Mouse (Mus musculus): Measurements from ENCODE around the gene Atp6ap2. TPM values are rescaled to one million over a fixed set of nuclear protein-coding genes. Genes with fewer than 3 reads are reported as not detected.

The Atp6ap2 gene
- polyA plus RNA-seq (2015; fragmentation: Nextera tagmentation; extraction: Ambion mirVana): 79.6 and 80.3 TPM in 2 replicates

GRCm38 (mm10) chrX:12587192-12587957 lies at the start of gene Atp6ap2:
Gene Atp6ap2 (plus strand): TSS chrX:12587801.
- no peaks in the 10 kb centered on the region for H3K9me3 ChIP-seq (replicated peaks)
- peak within 1 kb of the TSS; percentile 83 for H3K27ac ChIP-seq (replicated peaks)
- H3K4me2 ChIP-seq (replicated peaks): peak within 1 kb of the TSS; percentile 50
- 16% methylated on average over 46 of the region's 49 CpGs for WGBS
- H3K36me3 ChIP-seq: no peaks in the 10 kb centered on the region
- no peaks in the 10 kb centered on the region for H3K4me1 ChIP-seq
- H3K4me3 ChIP-seq (replicated peaks): peak within 1 kb of the TSS; percentile 65
- H3K27me3 ChIP-seq: peaks cover 7% of the 10 kb centered on the region
- peak; percentile 99 for ATAC-seq (ENCODE audit: insufficient number of reproducible peaks, low FRiP score, low TSS enrichment, low read depth)
- peak within 1 kb of the TSS; percentile 54; the same call in 1 of the 2 replicates for H3K9ac ChIP-seq

- Histone ChIP-seq H3K27me3 (no peaks in the 10 kb centered on the region), H3K4me2 (replicated peaks) (no peak overlapping the region), H3K9ac (no peak overlapping the region), H3K9me3 (replicated peaks) (no peaks in the 10 kb centered on the region), H3K27ac (replicated peaks) (no peak overlapping the region), H3K36me3 (no peaks in the 10 kb centered on the region), H3K4me3 (replicated peaks) (no peak overlapping the region), H3K4me1 (no peaks in the 10 kb centered on the region)
- 52% methylated on average over 1 of the region's 1 CpGs for WGBS
- ATAC-seq (ENCODE audit: insufficient number of reproducible peaks, low FRiP score, low TSS enrichment, low read depth): no peak
Measured at GRCm38 (mm10) chrX:12544417-12544816, 43.2 kb upstream of the Atp6ap2 start.

- no peak overlapping the region for H3K4me2 ChIP-seq (replicated peaks)
- H3K4me1 ChIP-seq: no peaks in the 10 kb centered on the region
- no peaks in the 10 kb centered on the region for H3K36me3 ChIP-seq
- H3K27me3 ChIP-seq: no peaks in the 10 kb centered on the region
- H3K27ac ChIP-seq (replicated peaks): no peak overlapping the region
- H3K4me3 ChIP-seq (replicated peaks): no peak overlapping the region
- WGBS: 73% methylated on average over 7 of the region's 7 CpGs
- no peak for ATAC-seq (ENCODE audit: insufficient number of reproducible peaks, low FRiP score, low TSS enrichment, low read depth)
- H3K9ac ChIP-seq: no peak overlapping the region
- no peaks in the 10 kb centered on the region for H3K9me3 ChIP-seq (replicated peaks)
Measured at GRCm38 (mm10) chrX:12557086-12557485, 30.5 kb upstream of the Atp6ap2 start.

GRCm38 (mm10) chrX:12571407-12571806 lies 16.2 kb upstream of the Atp6ap2 start:
- no peak overlapping the region for H3K4me3 ChIP-seq (replicated peaks)
- H3K9me3 ChIP-seq (replicated peaks): no peaks in the 10 kb centered on the region
- WGBS: 58% methylated on average over 1 of the region's 1 CpGs
- no peak for ATAC-seq (ENCODE audit: insufficient number of reproducible peaks, low FRiP score, low TSS enrichment, low read depth)
- H3K4me1 ChIP-seq: no peaks in the 10 kb centered on the region
- no peaks in the 10 kb centered on the region for H3K36me3 ChIP-seq
- no peak overlapping the region for H3K4me2 ChIP-seq (replicated peaks)
- no peak overlapping the region for H3K9ac ChIP-seq
- no peak overlapping the region for H3K27ac ChIP-seq (replicated peaks)
- no peaks in the 10 kb centered on the region for H3K27me3 ChIP-seq

- 38% methylated on average over 3 of the region's 3 CpGs for WGBS
- H3K4me2 ChIP-seq (replicated peaks): no peak overlapping the region
- ATAC-seq (ENCODE audit: insufficient number of reproducible peaks, low FRiP score, low TSS enrichment, low read depth): no peak
- H3K9me3 ChIP-seq (replicated peaks): no peaks in the 10 kb centered on the region
- H3K27me3 ChIP-seq: peaks cover 3% of the 10 kb centered on the region; the same call in 1 of the 2 replicates
- H3K4me1 ChIP-seq: no peaks in the 10 kb centered on the region
- no peaks in the 10 kb centered on the region for H3K36me3 ChIP-seq
- H3K9ac ChIP-seq: no peak overlapping the region
- no peak overlapping the region for H3K4me3 ChIP-seq (replicated peaks)
- H3K27ac ChIP-seq (replicated peaks): no peak overlapping the region
Measured at GRCm38 (mm10) chrX:12577936-12578335, 9.7 kb upstream of the Atp6ap2 start.

- Histone ChIP-seq H3K9me3 (replicated peaks) (no peaks in the 10 kb centered on the region), H3K4me1 (no peaks in the 10 kb centered on the region), H3K9ac (no peak overlapping the region), H3K4me3 (replicated peaks) (no peak overlapping the region), H3K27ac (replicated peaks) (no peak overlapping the region), H3K4me2 (replicated peaks) (no peak overlapping the region), H3K27me3 (peaks cover 7% of the 10 kb centered on the region), H3K36me3 (no peaks in the 10 kb centered on the region)
- WGBS: 68% methylated on average over 2 of the region's 2 CpGs
- no peak for ATAC-seq (ENCODE audit: insufficient number of reproducible peaks, low FRiP score, low TSS enrichment, low read depth)
Measured at GRCm38 (mm10) chrX:12578339-12578868, 9.2 kb upstream of the Atp6ap2 start.

GRCm38 (mm10) chrX:12583261-12583660 lies 4.3 kb upstream of the Atp6ap2 start:
- Histone ChIP-seq H3K4me2 (replicated peaks) (no peak overlapping the region), H3K4me1 (no peaks in the 10 kb centered on the region), H3K36me3 (no peaks in the 10 kb centered on the region), H3K27ac (replicated peaks) (no peak overlapping the region), H3K4me3 (replicated peaks) (no peak overlapping the region), H3K27me3 (peaks cover 7% of the 10 kb centered on the region), H3K9ac (no peak overlapping the region), H3K9me3 (replicated peaks) (no peaks in the 10 kb centered on the region)
- ATAC-seq (ENCODE audit: insufficient number of reproducible peaks, low FRiP score, low TSS enrichment, low read depth): no peak
- WGBS: 73% methylated on average over 5 of the region's 5 CpGs

GRCm38 (mm10) chrX:12587958-12588355 lies 356 bp downstream of the Atp6ap2 start:
- no peaks in the 10 kb centered on the region for H3K9me3 ChIP-seq (replicated peaks)
- H3K4me1 ChIP-seq: no peaks in the 10 kb centered on the region
- no peaks in the 10 kb centered on the region for H3K36me3 ChIP-seq
- 19% methylated on average over 18 of the region's 18 CpGs for WGBS
- peak overlapping the region; percentile 54; the same call in 1 of the 2 replicates for H3K9ac ChIP-seq
- H3K27me3 ChIP-seq: peaks cover 4% of the 10 kb centered on the region
- peak; percentile 43; the same call in 1 of the 2 replicates for ATAC-seq (ENCODE audit: insufficient number of reproducible peaks, low FRiP score, low TSS enrichment, low read depth)
- H3K27ac ChIP-seq (replicated peaks): peak overlapping the region; percentile 83
- H3K4me3 ChIP-seq (replicated peaks): peak overlapping the region; percentile 65
- peak overlapping the region; percentile 50 for H3K4me2 ChIP-seq (replicated peaks)

GRCm38 (mm10) chrX:12591401-12591943 lies 3.9 kb downstream of the Atp6ap2 start:
- H3K4me1 ChIP-seq: no peaks in the 10 kb centered on the region
- H3K27ac ChIP-seq (replicated peaks): no peak overlapping the region
- 79% methylated on average over 8 of the region's 8 CpGs for WGBS
- H3K9me3 ChIP-seq (replicated peaks): no peaks in the 10 kb centered on the region
- no peak overlapping the region for H3K4me3 ChIP-seq (replicated peaks)
- H3K9ac ChIP-seq: no peak overlapping the region
- no peaks in the 10 kb centered on the region for H3K36me3 ChIP-seq
- H3K4me2 ChIP-seq (replicated peaks): no peak overlapping the region
- no peaks in the 10 kb centered on the region for H3K27me3 ChIP-seq
- no peak for ATAC-seq (ENCODE audit: insufficient number of reproducible peaks, low FRiP score, low TSS enrichment, low read depth)

- Histone ChIP-seq H3K9ac (no peak overlapping the region), H3K4me1 (no peaks in the 10 kb centered on the region), H3K36me3 (no peaks in the 10 kb centered on the region), H3K4me2 (replicated peaks) (no peak overlapping the region), H3K9me3 (replicated peaks) (no peaks in the 10 kb centered on the region), H3K4me3 (replicated peaks) (no peak overlapping the region), H3K27me3 (no peaks in the 10 kb centered on the region), H3K27ac (replicated peaks) (no peak overlapping the region)
- 69% methylated on average over 5 of the region's 5 CpGs for WGBS
- ATAC-seq (ENCODE audit: insufficient number of reproducible peaks, low FRiP score, low TSS enrichment, low read depth): no peak
Measured at GRCm38 (mm10) chrX:12592011-12592410, 4.4 kb downstream of the Atp6ap2 start.

GRCm38 (mm10) chrX:12593824-12594223 lies 6.2 kb downstream of the Atp6ap2 start:
- Histone ChIP-seq H3K27me3 (no peaks in the 10 kb centered on the region), H3K4me1 (no peaks in the 10 kb centered on the region), H3K9ac (no peak overlapping the region), H3K9me3 (replicated peaks) (no peaks in the 10 kb centered on the region), H3K27ac (replicated peaks) (no peak overlapping the region), H3K36me3 (no peaks in the 10 kb centered on the region), H3K4me3 (replicated peaks) (no peak overlapping the region), H3K4me2 (replicated peaks) (no peak overlapping the region)
- WGBS: 68% methylated on average over 5 of the region's 5 CpGs
- ATAC-seq (ENCODE audit: insufficient number of reproducible peaks, low FRiP score, low TSS enrichment, low read depth): no peak
